Mouse (Mus musculus) hindbrain, postnatal 0 days (tissue): Measurements from ENCODE around the gene Vsig8. TPM values are rescaled to one million over a fixed set of nuclear protein-coding genes. Genes with fewer than 3 reads are reported as not detected.

Source experiments
- ATAC-seq: fragments of 200-750 bp; cut with Nextera tagmentation; 2 replicates; pipeline ENCODE4 v1.8.0; 2017; ENCODE audit warnings: mild to moderate bottlenecking, moderate TSS enrichment, moderate library complexity
- DNase-seq: peaks from one replicate; pipeline ENCODE4 v3.0.0-alpha.2; 2015; ENCODE audit warnings: low spot score
- H3K27ac ChIP-seq: fragments of 300-500 bp; sonication (generic); 2 replicates; pipeline ENCODE4 v1.5.1; 2014; ENCODE audit warnings: mild to moderate bottlenecking
- H3K27me3 ChIP-seq: fragments of 300-500 bp; sonication (generic); 2 replicates; pipeline ENCODE4 v1.6.1; 2014; ENCODE audit warnings: low read length, mixed read lengths; ENCODE audit not compliant: insufficient read depth
- H3K36me3 ChIP-seq: fragments of 300-500 bp; sonication (generic); 2 replicates; pipeline ENCODE4 v1.6.1; 2014; ENCODE audit warnings: low read length, mixed read lengths; ENCODE audit not compliant: insufficient read depth
- H3K4me1 ChIP-seq: fragments of 300-500 bp; sonication (generic); 2 replicates; pipeline ENCODE4 v1.6.1; 2014; ENCODE audit warnings: antibody characterized with exemption, low read length, mixed read lengths; ENCODE audit not compliant: insufficient read depth
- H3K4me2 ChIP-seq: fragments of 300-500 bp; sonication (generic); 2 replicates; pipeline ENCODE4 v1.6.1; 2014; ENCODE audit warnings: low read depth, mild to moderate bottlenecking, low read length, moderate library complexity, mixed read lengths
- H3K4me3 ChIP-seq: fragments of 300-500 bp; sonication (generic); 2 replicates; pipeline ENCODE4 v1.5.1; 2014; ENCODE audit warnings: low read length
- H3K9ac ChIP-seq: fragments of 300-500 bp; sonication (generic); replicated peaks from 2 replicates; pipeline ENCODE4 v1.6.1; 2014; ENCODE audit warnings: mild to moderate bottlenecking, low read length, moderate library complexity, mixed read lengths
- H3K9me3 ChIP-seq: fragments of 300-500 bp; sonication (generic); 2 replicates; pipeline ENCODE4 v1.6.1; 2016; ENCODE audit warnings: low read length, mixed read lengths
- CTCF ChIP-seq: IDR thresholded peaks from 2 replicates; pipeline ENCODE4 v1.5.1; 2016; ENCODE audit warnings: antibody characterized with exemption, control low read depth, low read depth
- WGBS: fragments of 180-500 bp; shearing (Covaris S2); extraction: QIAGEN DNeasy Blood & Tissue Kit; methylation state at CpG from one replicate; pipeline ENCODE4 v1.1.7; 2014; 5-methylcytosine and 5-hydroxymethylcytosine counted together
- polyA plus RNA-seq: library from polyadenylated mRNA; unstranded; fragments of >200 nt; fragmentation: Nextera tagmentation; extraction: Ambion mirVana; gene quantifications from 2 replicates; pipeline ENCODE4 v1.2.1, GENCODE M21; 2015
- total RNA-seq: library from RNA; depleted of rRNA; stranded (reverse); fragments of >200 nt; gene quantifications from 2 replicates; pipeline ENCODE4 v1.2.3, GENCODE M21; 2014

Gene Vsig8
- total and polyA plus RNA-seq, 2 experiments from 2014 or later: 1.9 to 2.9 TPM

- H3K36me3 ChIP-seq: no peaks in the 10 kb centered on the region
- WGBS: under 1% methylated on average over 52 of the region's 66 CpGs
- H3K27me3 ChIP-seq: peaks cover 2% of the 10 kb centered on the region; the same call in 1 of the 2 replicates
- H3K9me3 ChIP-seq: no peaks in the 10 kb centered on the region
- DNase-seq (peak; percentile 87), ATAC-seq (peak; percentile 89)
- TF ChIP-seq CTCF: peak; percentile 80
- H3K27ac ChIP-seq: peak overlapping the region; percentile 64
- peak overlapping the region; percentile 51 for H3K4me3 ChIP-seq
- H3K9ac ChIP-seq: peak overlapping the region; percentile 65
- H3K4me2 ChIP-seq: peak overlapping the region; percentile 98
- H3K4me1 ChIP-seq: no peaks in the 10 kb centered on the region; the same call in 1 of the 2 replicates
These were observed 7.1 kb downstream of the Vsig8 start for GRCm38 (mm10) chr1:172562641-172563464.

GRCm38 (mm10) chr1:172563465-172563828 lies 7.7 kb downstream of the Vsig8 start:
- WGBS: 3% methylated on average over 10 of the region's 10 CpGs
- no peaks in the 10 kb centered on the region; the same call in 1 of the 2 replicates for H3K4me1 ChIP-seq
- DNase-seq (no peak), ATAC-seq (no peak; the same call in 1 of the 2 replicates)
- no peaks in the 10 kb centered on the region for H3K9me3 ChIP-seq
- no peaks in the 10 kb centered on the region for H3K27me3 ChIP-seq
- no peaks in the 10 kb centered on the region for H3K36me3 ChIP-seq
- peak overlapping the region; percentile 98 for H3K4me2 ChIP-seq
- no peak for TF ChIP-seq CTCF
- peak overlapping the region; percentile 65 for H3K9ac ChIP-seq
- peak overlapping the region; percentile 51 for H3K4me3 ChIP-seq
- peak overlapping the region; percentile 64; the same call in 1 of the 2 replicates for H3K27ac ChIP-seq

- H3K4me1 ChIP-seq: no peaks in the 10 kb centered on the region; the same call in 1 of the 2 replicates
- ATAC-seq (no peak), DNase-seq (no peak)
- H3K36me3 ChIP-seq: no peaks in the 10 kb centered on the region
- no peak overlapping the region for H3K27ac ChIP-seq
- no peaks in the 10 kb centered on the region for H3K27me3 ChIP-seq
- 72% methylated on average over 3 of the region's 3 CpGs for WGBS
- no peak overlapping the region for H3K4me2 ChIP-seq
- no peaks in the 10 kb centered on the region for H3K9me3 ChIP-seq
- no peak overlapping the region for H3K4me3 ChIP-seq
- H3K9ac ChIP-seq: no peak overlapping the region
- TF ChIP-seq CTCF: no peak
These were observed 10.4 kb downstream of the Vsig8 start for GRCm38 (mm10) chr1:172566131-172566530.

GRCm38 (mm10) chr1:172567758-172568157 lies 12.0 kb downstream of the Vsig8 start:
- Histone ChIP-seq H3K27ac (no peak overlapping the region), H3K9ac (no peak overlapping the region), H3K4me2 (no peak overlapping the region), H3K4me1 (no peaks in the 10 kb centered on the region), H3K9me3 (no peaks in the 10 kb centered on the region), H3K4me3 (no peak overlapping the region), H3K27me3 (0 out of 2 replicates have a peak, but pooled peaks cover 3% of the 10 kb centered on the region), H3K36me3 (no peaks in the 10 kb centered on the region)
- DNase-seq: no peak
- TF ChIP-seq CTCF: no peak
- ATAC-seq: no peak
- 55% methylated on average over 4 of the region's 4 CpGs for WGBS

- H3K27me3 ChIP-seq: no peaks in the 10 kb centered on the region
- DNase-seq (no peak), ATAC-seq (no peak)
- H3K4me1 ChIP-seq: no peaks in the 10 kb centered on the region
- no peaks in the 10 kb centered on the region for H3K36me3 ChIP-seq
- 77% methylated on average over 6 of the region's 6 CpGs for WGBS
- TF ChIP-seq CTCF: no peak
- no peak overlapping the region for H3K4me2 ChIP-seq
- H3K9ac ChIP-seq: no peak overlapping the region
- H3K9me3 ChIP-seq: no peaks in the 10 kb centered on the region
- no peak overlapping the region for H3K27ac ChIP-seq
- no peak overlapping the region for H3K4me3 ChIP-seq
These were observed 24.4 kb downstream of the Vsig8 start for GRCm38 (mm10) chr1:172580116-172580515.

- H3K9ac ChIP-seq: no peak overlapping the region
- no peak overlapping the region for H3K4me3 ChIP-seq
- peaks cover 6% of the 10 kb centered on the region for H3K4me1 ChIP-seq
- H3K27me3 ChIP-seq: no peaks in the 10 kb centered on the region
- H3K4me2 ChIP-seq: no peak overlapping the region
- no peak for TF ChIP-seq CTCF
- H3K9me3 ChIP-seq: no peaks in the 10 kb centered on the region
- ATAC-seq: no peak
- no peak overlapping the region for H3K27ac ChIP-seq
- WGBS: 85% methylated on average over 8 of the region's 8 CpGs
- DNase-seq: no peak
- no peaks in the 10 kb centered on the region for H3K36me3 ChIP-seq
These were observed 26.7 kb downstream of the Vsig8 start for GRCm38 (mm10) chr1:172582436-172582835.

- no peak for ATAC-seq
- H3K9ac ChIP-seq: no peak overlapping the region
- no peak for TF ChIP-seq CTCF
- no peak overlapping the region for H3K4me3 ChIP-seq
- no peak for DNase-seq
- no peaks in the 10 kb centered on the region for H3K36me3 ChIP-seq
- no peak overlapping the region for H3K27ac ChIP-seq
- H3K4me2 ChIP-seq: no peak overlapping the region
- no peaks in the 10 kb centered on the region for H3K27me3 ChIP-seq
- 89% methylated on average over 6 of the region's 6 CpGs for WGBS
- H3K9me3 ChIP-seq: no peaks in the 10 kb centered on the region
- peaks cover 6% of the 10 kb centered on the region for H3K4me1 ChIP-seq
These were observed 28.5 kb downstream of the Vsig8 start for GRCm38 (mm10) chr1:172584271-172584670.
